Mouse (Mus musculus) cerebellum, adult (tissue): Measurements from ENCODE around the gene Slc25a13.

ENCODE experiments used
- ATAC-seq: cut with Nextera tagmentation; 2 replicates; pipeline ENCODE4 v1.9.2; 2017; ENCODE audit warnings: mild to moderate bottlenecking, moderate library complexity, mixed read lengths; ENCODE audit not compliant: insufficient number of reproducible peaks, low FRiP score, low TSS enrichment

Gene Slc25a13

DNA sequence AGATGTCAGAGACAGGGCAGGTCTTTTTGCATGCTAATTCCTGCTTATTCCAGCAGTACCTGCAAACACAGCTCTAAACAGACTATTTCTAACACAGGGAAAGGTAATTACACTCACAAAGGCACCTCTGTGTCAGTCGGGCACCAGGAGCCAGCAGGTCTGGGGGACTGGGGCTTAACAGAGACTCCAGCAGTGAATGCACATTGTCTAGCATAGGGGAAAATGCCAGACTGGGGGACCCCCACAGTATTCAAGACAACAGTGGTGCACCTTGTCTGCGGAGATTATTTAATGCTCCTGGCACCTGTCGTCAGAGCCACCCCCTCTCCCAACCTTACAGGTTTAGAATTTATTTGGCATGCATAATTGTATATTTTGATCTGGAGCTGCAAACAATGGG is 158.4 kb downstream of the Slc25a13 start:
- no peak for ATAC-seq

DNA sequence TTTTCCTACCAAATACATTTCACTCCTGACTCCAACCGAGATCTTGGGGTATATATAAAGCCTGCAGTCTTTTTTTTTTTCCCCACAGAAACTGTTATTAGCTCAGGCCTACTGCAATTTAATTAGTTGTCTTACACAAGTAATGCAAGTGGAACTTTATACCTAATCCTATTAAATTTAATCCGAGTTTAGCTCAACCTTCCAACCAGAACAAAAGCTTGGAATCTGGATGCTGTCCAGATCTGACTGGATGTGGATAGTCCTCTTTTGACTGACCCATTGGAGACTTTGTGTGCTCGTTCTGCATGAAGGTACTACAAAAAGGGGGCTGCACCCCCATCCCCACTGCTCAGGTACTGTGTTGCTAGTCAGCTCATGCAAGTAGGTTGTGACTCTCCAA is 163.0 kb downstream of the Slc25a13 start:
- ATAC-seq = no peak

DNA sequence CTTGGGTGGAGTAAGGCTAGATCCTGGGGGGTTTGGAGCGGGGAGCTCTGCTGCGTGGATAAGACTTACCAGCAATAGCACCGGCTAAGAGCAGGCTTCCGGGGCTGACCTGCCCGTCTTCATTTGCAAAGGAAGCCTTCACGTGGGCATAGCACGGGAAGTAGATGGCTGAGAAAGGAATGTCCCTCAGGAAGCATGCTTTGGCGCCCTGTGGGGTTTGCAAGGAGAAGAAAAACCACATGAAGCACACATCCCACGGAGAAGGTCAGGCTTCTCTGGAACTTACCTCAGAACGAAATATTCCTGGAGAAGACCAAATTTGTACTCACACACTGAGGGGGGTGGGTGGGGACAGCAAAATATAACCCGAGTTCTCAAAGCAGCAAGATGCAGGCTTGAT is 164.3 kb downstream of the Slc25a13 start:
- no peak for ATAC-seq

GRCm38 (mm10) chr6:6046729-6047424 is 170.1 kb downstream of the Slc25a13 start:
- ATAC-seq = no peak

GRCm38 (mm10) chr6:6038773-6039550 is 178.0 kb downstream of the Slc25a13 start:
- 0 out of 2 replicates have a peak, but pooled peaks have one; percentile 45 for ATAC-seq

DNA sequence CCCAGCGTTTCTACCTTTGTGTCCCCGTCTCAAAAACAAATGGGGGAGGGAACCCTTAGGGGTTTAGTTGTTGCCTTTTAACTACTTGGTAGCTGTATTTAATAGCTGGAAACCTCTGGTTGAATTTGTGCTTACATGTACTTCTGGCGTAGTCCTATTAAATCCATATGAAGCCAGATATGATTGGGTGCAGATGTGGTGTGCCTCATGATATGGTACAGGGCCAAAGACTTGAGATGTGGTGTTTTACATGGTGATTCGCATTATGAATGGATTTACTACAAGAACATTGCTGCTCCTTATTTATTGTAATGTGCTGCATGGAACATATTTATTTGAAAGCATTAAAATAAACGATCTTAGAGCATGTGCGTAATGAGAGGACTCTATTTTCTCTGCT is 189.3 kb downstream of the Slc25a13 start:
- no peak for ATAC-seq

DNA sequence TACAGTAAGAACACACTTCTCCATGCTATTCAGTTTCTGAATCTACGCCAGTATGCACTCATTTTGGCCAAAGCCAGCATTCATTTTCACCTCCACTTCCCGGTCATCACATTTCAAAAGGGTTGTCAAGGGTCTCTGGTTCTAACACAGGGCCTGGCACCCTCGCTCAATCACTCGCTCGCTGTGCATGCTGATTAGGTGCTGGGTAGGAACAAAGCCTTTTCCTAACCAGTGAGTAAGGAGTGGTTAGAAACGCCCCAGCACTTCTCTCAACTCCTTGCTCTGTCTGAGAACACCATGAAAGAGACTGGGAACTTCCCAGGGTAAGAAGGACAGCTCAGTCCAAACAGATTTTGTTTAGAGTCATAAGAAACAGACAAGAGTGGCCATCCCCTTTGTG is 193.0 kb downstream of the Slc25a13 start:
- no peak for ATAC-seq

DNA sequence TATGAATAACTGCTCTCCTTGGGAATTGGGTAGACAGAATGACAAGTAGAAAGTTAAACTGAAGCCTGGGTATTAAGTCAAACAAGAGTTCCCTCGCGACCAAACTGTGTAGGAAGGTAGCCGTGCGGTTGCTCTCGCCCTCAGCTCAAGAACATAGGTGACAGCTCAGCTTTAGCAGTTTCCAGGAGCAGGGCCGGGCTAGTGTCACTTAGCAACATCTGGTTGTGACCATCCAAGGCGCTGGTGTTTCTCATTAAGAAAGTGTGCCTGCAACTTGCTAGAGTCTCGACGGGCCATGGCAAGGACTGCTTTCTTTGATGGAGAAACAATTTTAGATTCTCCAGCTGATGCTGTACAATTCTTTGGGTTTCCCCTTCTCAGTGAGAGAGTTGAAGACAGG is 200.0 kb downstream of the Slc25a13 start:
- ATAC-seq = no peak

- ATAC-seq = no peak
Observed at GRCm38 (mm10) chr6:6015616-6016015, 201.4 kb downstream of the Slc25a13 start.

GRCm38 (mm10) chr6:6011364-6011763 is 205.6 kb downstream of the Slc25a13 start:
- no peak for ATAC-seq

- ATAC-seq = peak; percentile 74
Observed at GRCm38 (mm10) chr6:6005762-6006431, 211.1 kb downstream of the Slc25a13 start.

DNA sequence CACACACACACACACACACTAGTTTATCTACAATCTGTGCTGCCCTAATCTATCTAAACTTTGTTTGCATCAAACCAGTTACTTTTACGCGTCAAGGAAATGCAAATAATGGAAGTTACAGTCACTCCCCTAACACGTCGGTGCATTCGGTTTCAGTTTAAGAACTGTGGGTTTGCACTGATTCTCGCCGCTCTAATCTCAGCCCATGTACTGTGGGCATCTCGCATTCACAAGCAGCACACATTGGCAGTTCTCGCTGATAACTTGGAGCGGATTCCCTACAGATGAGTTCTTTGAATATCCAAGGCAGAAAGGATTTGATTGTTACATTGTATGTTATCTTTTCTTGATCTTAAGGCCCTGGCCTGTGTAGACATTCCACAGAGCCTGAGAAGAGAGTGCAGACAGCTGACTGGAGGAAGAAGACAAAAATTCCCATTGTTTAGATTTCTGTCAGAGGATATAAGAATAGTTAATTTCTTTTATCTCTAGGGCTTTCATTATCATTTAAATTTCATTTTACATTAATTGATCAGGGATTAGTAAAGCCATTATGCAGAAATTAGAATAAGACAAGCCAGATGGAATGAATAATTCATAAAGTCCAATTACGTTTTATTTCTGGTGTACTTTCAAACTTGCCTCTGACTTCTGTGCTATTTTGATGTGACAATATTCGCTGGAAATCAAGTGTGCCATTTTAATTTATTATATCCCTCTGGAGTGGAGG is 212.1 kb downstream of the Slc25a13 start:
- ATAC-seq = no peak

- ATAC-seq = peak; percentile 93
Observed at GRCm38 (mm10) chr6:6002061-6002460, 214.9 kb downstream of the Slc25a13 start.

DNA sequence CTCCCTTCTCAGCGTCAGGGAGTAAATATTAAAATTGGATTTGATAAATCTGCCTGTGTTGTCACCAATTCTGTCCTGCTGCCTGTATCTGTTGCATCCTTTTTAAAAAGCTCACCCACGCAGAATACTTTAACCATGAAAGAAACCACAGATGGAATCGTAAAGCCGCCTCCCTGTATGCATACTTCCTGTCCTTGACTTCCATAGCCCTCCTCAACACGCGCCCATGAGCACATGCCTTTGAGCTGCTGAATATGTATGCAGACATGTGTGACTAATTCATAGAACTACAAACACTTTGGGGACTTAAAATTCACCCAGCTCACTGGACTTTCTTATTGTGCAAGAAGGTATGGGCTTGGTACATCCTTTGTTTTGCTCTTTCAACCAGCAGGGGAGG is 219.4 kb downstream of the Slc25a13 start:
- ATAC-seq = no peak

GRCm38 (mm10) chr6:5993056-5993455 is 223.9 kb downstream of the Slc25a13 start:
- no peak for ATAC-seq

DNA sequence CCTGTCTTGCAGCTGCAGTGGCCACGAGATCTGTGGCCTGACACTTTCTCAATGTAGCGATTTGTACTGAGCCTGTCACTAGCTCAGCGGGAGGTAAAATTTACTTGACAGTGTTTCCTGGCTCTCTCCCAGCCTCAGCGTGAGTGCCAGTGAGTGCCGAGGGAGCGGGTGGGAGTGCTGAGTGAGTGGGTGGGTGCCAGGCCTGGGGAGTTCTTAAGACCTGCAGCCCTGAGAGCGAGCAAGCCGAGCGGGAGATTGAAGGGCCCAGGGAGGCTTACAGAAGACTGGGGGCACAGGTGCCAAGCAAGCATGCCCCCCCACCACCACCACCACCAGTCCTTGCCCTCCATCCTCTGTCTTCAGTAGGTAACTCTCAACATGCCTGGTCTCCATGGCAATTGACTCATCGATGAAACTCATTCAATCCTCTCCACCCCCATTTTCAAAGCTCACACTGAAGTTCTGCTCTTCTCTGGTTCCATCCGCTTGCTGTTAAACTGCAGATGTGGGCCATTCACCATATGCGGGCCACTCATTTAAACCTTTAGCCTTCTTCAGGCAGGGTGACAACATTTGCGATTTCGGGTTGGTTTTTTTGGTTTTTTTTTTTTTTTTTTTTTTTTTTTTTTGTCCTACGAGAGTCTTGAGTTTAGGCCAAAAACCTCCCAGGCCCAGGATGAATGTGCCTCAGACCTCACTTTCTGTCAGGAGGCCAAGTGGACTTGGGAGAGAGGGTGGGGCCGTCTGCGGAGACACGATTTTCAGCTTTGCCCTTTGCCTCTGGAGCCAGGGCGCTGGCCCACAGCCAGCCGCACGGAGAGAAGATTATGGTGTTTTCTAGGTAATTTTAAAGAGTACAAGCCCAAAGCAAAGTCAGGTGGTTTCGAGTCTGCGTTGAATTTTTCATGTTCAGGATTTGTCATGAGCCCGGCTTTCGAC is 224.9 kb downstream of the Slc25a13 start:
- peak; percentile 59 for ATAC-seq

GRCm38 (mm10) chr6:5991243-5991642 is 225.7 kb downstream of the Slc25a13 start:
- ATAC-seq = peak; percentile 69
